Mouse (Mus musculus) kidney, adult 2 months (tissue): ENCODE measurements around the gene Frmd4b. TPM values are rescaled to one million over a fixed set of nuclear protein-coding genes. Genes with fewer than 3 reads are reported as not detected.

Experiments used
- DNase-seq: peaks from one replicate; pipeline ENCODE4 v3.0.0; 2021
- H3K27ac ChIP-seq: fragments of 200-500 bp; 2 replicates; pipeline ENCODE4 v1.5.1; 2012; ENCODE audit warnings: low read depth, low read length, control low read depth, inconsistent platforms; ENCODE audit not compliant: insufficient read depth
- H3K27me3 ChIP-seq: fragments of 200-500 bp; replicated peaks from 2 replicates; pipeline ENCODE4 v1.6.1; 2012; ENCODE audit warnings: mild to moderate bottlenecking, moderate library complexity, low read length, inconsistent platforms; ENCODE audit not compliant: control insufficient read depth, insufficient read depth
- H3K36me3 ChIP-seq: fragments of 200-500 bp; 2 replicates; pipeline ENCODE4 v1.6.1; 2012; ENCODE audit warnings: mild to moderate bottlenecking, moderate library complexity, low read length, inconsistent platforms; ENCODE audit not compliant: control insufficient read depth, insufficient read depth
- H3K4me1 ChIP-seq: fragments of 200-500 bp; 2 replicates; pipeline ENCODE4 v1.6.1; 2011; ENCODE audit warnings: low read length; ENCODE audit not compliant: control insufficient read depth, insufficient read depth
- H3K4me3 ChIP-seq: fragments of 200-500 bp; 2 replicates; pipeline ENCODE4 v1.5.1; 2011; ENCODE audit warnings: mild to moderate bottlenecking, low read depth, low read length, control low read depth; ENCODE audit not compliant: insufficient read depth
- CTCF ChIP-seq: fragments of 200-500 bp; conservative IDR thresholded peaks from 2 replicates; pipeline ENCODE4 v1.5.1; 2011; ENCODE audit warnings: low read depth, mild to moderate bottlenecking, control low read depth, low read length, moderate library complexity, mixed read lengths; ENCODE audit not compliant: insufficient read depth, insufficient read length
- POLR2A ChIP-seq: fragments of 200-500 bp; IDR thresholded peaks from one replicate; pipeline ENCODE4 v1.6.1; 2011; ENCODE audit warnings: low read depth, low read length, control low read depth
- WGBS: fragments of 180-500 bp; shearing (Covaris S2); methylation state at CpG from one replicate; pipeline ENCODE4 v1.1.7; 2018; 5-methylcytosine and 5-hydroxymethylcytosine counted together
- polyA plus RNA-seq: library from polyadenylated mRNA; depleted of rRNA; stranded (reverse); fragments of >200 nt; gene quantifications from 2 replicates; pipeline ENCODE4 v1.2.3, GENCODE M21; 2012

Frmd4b gene
- polyA plus RNA-seq, 1 experiment, result 18.2 TPM

- no peaks in the 10 kb centered on the region for H3K27me3 ChIP-seq
- DNase-seq, result no peak
- no peak for TF ChIP-seq POLR2A
- no peak for TF ChIP-seq CTCF
- WGBS, result 55% methylated on average over 12 of the region's 12 CpGs
- peaks cover 5% of the 10 kb centered on the region for H3K4me1 ChIP-seq
- peak overlapping the region; percentile 37 for H3K27ac ChIP-seq
- peaks cover 23% of the 10 kb centered on the region for H3K36me3 ChIP-seq
- H3K4me3 ChIP-seq, result no peak overlapping the region
These were observed 323.4 kb downstream of the Frmd4b start for GRCm38 (mm10) chr6:97293667-97294569.

- no peaks in the 10 kb centered on the region for H3K27me3 ChIP-seq
- no peak for TF ChIP-seq CTCF
- no peak for TF ChIP-seq POLR2A
- peaks cover 21% of the 10 kb centered on the region for H3K36me3 ChIP-seq
- H3K4me3 ChIP-seq, result no peak overlapping the region
- WGBS, result 71% methylated on average over 5 of the region's 5 CpGs
- 0 out of 2 replicates have a peak overlapping the region, but pooled peaks have one; percentile 37 for H3K27ac ChIP-seq
- H3K4me1 ChIP-seq, result peaks cover 5% of the 10 kb centered on the region
- DNase-seq, result no peak
These were observed 324.4 kb downstream of the Frmd4b start for GRCm38 (mm10) chr6:97292894-97293293.

GRCm38 (mm10) chr6:97292096-97292495 is 325.2 kb downstream of the Frmd4b start:
- TF ChIP-seq POLR2A, result no peak
- no peak for TF ChIP-seq CTCF
- Histone ChIP-seq H3K27ac (no peak overlapping the region; the same call in 1 of the 2 replicates), H3K4me1 (peaks cover 5% of the 10 kb centered on the region), H3K36me3 (peaks cover 19% of the 10 kb centered on the region), H3K27me3 (no peaks in the 10 kb centered on the region), H3K4me3 (no peak overlapping the region)
- WGBS, result 94% methylated on average over 3 of the region's 3 CpGs
- DNase-seq, result no peak

- Histone ChIP-seq H3K36me3 (peaks cover 17% of the 10 kb centered on the region), H3K27ac (no peak overlapping the region), H3K4me1 (peaks cover 5% of the 10 kb centered on the region), H3K27me3 (no peaks in the 10 kb centered on the region), H3K4me3 (no peak overlapping the region)
- TF ChIP-seq CTCF (no peak), POLR2A (no peak)
- DNase-seq, result no peak
- 66% methylated on average over 21 of the region's 21 CpGs for WGBS
These were observed 326.0 kb downstream of the Frmd4b start for GRCm38 (mm10) chr6:97291159-97291908.

- Histone ChIP-seq H3K27ac (no peak overlapping the region), H3K27me3 (no peaks in the 10 kb centered on the region), H3K36me3 (peaks cover 16% of the 10 kb centered on the region), H3K4me1 (peaks cover 5% of the 10 kb centered on the region), H3K4me3 (no peak overlapping the region)
- DNase-seq, result no peak
- 65% methylated on average over 3 of the region's 3 CpGs for WGBS
- no peak for TF ChIP-seq POLR2A
- TF ChIP-seq CTCF, result no peak
These were observed 326.7 kb downstream of the Frmd4b start for GRCm38 (mm10) chr6:97290687-97291086.

GRCm38 (mm10) chr6:97289838-97290237 is 327.5 kb downstream of the Frmd4b start:
- no peak overlapping the region for H3K27ac ChIP-seq
- no peak overlapping the region for H3K4me3 ChIP-seq
- no peak for DNase-seq
- no peak for TF ChIP-seq CTCF
- no peak for TF ChIP-seq POLR2A
- H3K36me3 ChIP-seq, result peaks cover 11% of the 10 kb centered on the region
- H3K4me1 ChIP-seq, result peaks cover 5% of the 10 kb centered on the region
- no peaks in the 10 kb centered on the region for H3K27me3 ChIP-seq
- 88% methylated on average over 4 of the region's 4 CpGs for WGBS
